Mouse (Mus musculus) c-Kit-positive CD71-positive TER-119-negative erythroid progenitor cells, embryonic 14.5 days (primary cell): ENCODE data around the gene Ssr2.

Source experiments
- DNase-seq: peaks from one replicate; pipeline ENCODE4 v3.0.0-alpha.2; 2013; ENCODE audit warnings: low read depth

The Ssr2 gene

GRCm38 (mm10) chr3:88623346-88624135, 47.9 kb downstream of the Ssr2 start:
- no peak for DNase-seq

GRCm38 (mm10) chr3:88624324-88624723, 48.6 kb downstream of the Ssr2 start:
- DNase-seq: no peak

- no peak for DNase-seq
Measured at GRCm38 (mm10) chr3:88624951-88625350, 49.3 kb downstream of the Ssr2 start.

GRCm38 (mm10) chr3:88625531-88625930, 49.9 kb downstream of the Ssr2 start:
- DNase-seq: no peak

- no peak for DNase-seq
Measured at GRCm38 (mm10) chr3:88626316-88626715, 50.6 kb downstream of the Ssr2 start.

GRCm38 (mm10) chr3:88627114-88627513, 51.4 kb downstream of the Ssr2 start:
- DNase-seq: no peak

GRCm38 (mm10) chr3:88627535-88627934, 51.9 kb downstream of the Ssr2 start:
- DNase-seq: no peak

GRCm38 (mm10) chr3:88628766-88629165, 53.1 kb downstream of the Ssr2 start:
- DNase-seq: no peak

GRCm38 (mm10) chr3:88629244-88629643, 53.6 kb downstream of the Ssr2 start:
- no peak for DNase-seq

- no peak for DNase-seq
Measured at GRCm38 (mm10) chr3:88630018-88630417, 54.3 kb downstream of the Ssr2 start.

GRCm38 (mm10) chr3:88630849-88631341, 55.2 kb downstream of the Ssr2 start:
- no peak for DNase-seq

- no peak for DNase-seq
Measured at GRCm38 (mm10) chr3:88631921-88632587, 56.4 kb downstream of the Ssr2 start.

GRCm38 (mm10) chr3:88633056-88633455, 57.4 kb downstream of the Ssr2 start:
- DNase-seq: no peak

GRCm38 (mm10) chr3:88635506-88636275, 60.0 kb downstream of the Ssr2 start:
- DNase-seq: no peak

GRCm38 (mm10) chr3:88636555-88636986, 60.9 kb downstream of the Ssr2 start:
- DNase-seq: no peak

- no peak for DNase-seq
Measured at GRCm38 (mm10) chr3:88637134-88637533, 61.5 kb downstream of the Ssr2 start.
